Mouse (Mus musculus) myocyte (in vitro differentiated cells): ENCODE measurements at regions not wholly inside any gene's neighbourhood (a gene's known extent, or its start where the extent isn't known, plus 50 kb on each side); places are given as distances from the start of the nearest gene placed in this dataset.

Source experiments
- H3K27me3 ChIP-seq: one replicate; pipeline ENCODE4 v1.6.1; 2011; ENCODE audit not compliant: control insufficient read depth, insufficient read depth, insufficient read length
- H3K36me3 ChIP-seq: one replicate; pipeline ENCODE4 v1.6.1; 2011; ENCODE audit not compliant: control insufficient read depth, insufficient read depth
- H3K4me2 ChIP-seq: one replicate; pipeline ENCODE4 v1.6.1; 2011; ENCODE audit warnings: low read depth, control low read depth
- H3K4me3 ChIP-seq: one replicate; pipeline ENCODE4 v1.5.1; 2011; ENCODE audit warnings: mild to moderate bottlenecking, control low read depth, moderate library complexity
- H3K79me2 ChIP-seq: one replicate; pipeline ENCODE4 v1.6.1; 2011; ENCODE audit not compliant: control insufficient read depth, insufficient read depth
- H3ac ChIP-seq: one replicate; pipeline ENCODE4 v1.6.1; 2011; ENCODE audit not compliant: control insufficient read depth, insufficient read length
- CEBPB ChIP-seq: IDR thresholded peaks from 2 replicates; pipeline ENCODE4 v1.6.1; 2011; ENCODE audit warnings: mild to moderate bottlenecking, moderate library complexity; ENCODE audit not compliant: poor library complexity, insufficient read depth, severe bottlenecking
- E2F4 ChIP-seq: IDR thresholded peaks from one replicate; pipeline ENCODE4 v1.6.1; 2011; ENCODE audit warnings: mild to moderate bottlenecking, control low read depth, moderate library complexity; ENCODE audit not compliant: insufficient read depth
- MAX ChIP-seq: IDR thresholded peaks from one replicate; pipeline ENCODE4 v1.6.1; 2011; ENCODE audit warnings: low read depth, mild to moderate bottlenecking, control low read depth
- MYOD1 ChIP-seq, 3 experiments: IDR thresholded peaks; one replicate each; pipeline ENCODE4 v1.6.1; 2011; ENCODE audit warnings: control low read depth in 2 of 3, low read depth in 2 of 3, mild to moderate bottlenecking in 2 of 3, moderate library complexity in 1 of 3; ENCODE audit not compliant: insufficient read length in 2 of 3, control insufficient read depth in 1 of 3
- MYOG ChIP-seq, 3 experiments: IDR thresholded peaks; one replicate each; pipeline ENCODE4 v1.6.1; 2011; ENCODE audit warnings: control low read depth in 2 of 3, low read depth in 2 of 3, mild to moderate bottlenecking in 2 of 3; ENCODE audit not compliant: insufficient read length in 2 of 3, control insufficient read depth in 1 of 3, insufficient read depth in 1 of 3
- POLR2A ChIP-seq: IDR thresholded peaks from one replicate; pipeline ENCODE4 v1.6.1; 2011; ENCODE audit warnings: low read depth, mild to moderate bottlenecking, control low read depth, moderate library complexity; ENCODE audit not compliant: insufficient read length
- POLR2AphosphoS2 ChIP-seq: IDR thresholded peaks from one replicate; pipeline ENCODE4 v1.6.1; 2011; ENCODE audit warnings: low read depth, control low read depth; ENCODE audit not compliant: insufficient read length
- REST ChIP-seq: IDR thresholded peaks from one replicate; pipeline ENCODE4 v1.6.1; 2011; ENCODE audit warnings: mild to moderate bottlenecking, control low read depth, moderate library complexity; ENCODE audit not compliant: insufficient read depth, insufficient read length
- SRF ChIP-seq: IDR thresholded peaks from one replicate; pipeline ENCODE4 v1.6.1; 2011; ENCODE audit warnings: low read depth; ENCODE audit not compliant: control insufficient read depth, insufficient read length
- TCF12 ChIP-seq: IDR thresholded peaks from one replicate; pipeline ENCODE4 v1.6.1; 2011; ENCODE audit warnings: mild to moderate bottlenecking, control low read depth; ENCODE audit not compliant: poor library complexity, insufficient read depth, severe bottlenecking
- TCF3 ChIP-seq: IDR thresholded peaks from one replicate; pipeline ENCODE4 v1.6.1; 2011; ENCODE audit warnings: low read depth, control low read depth; ENCODE audit not compliant: insufficient read length
- USF1 ChIP-seq: IDR thresholded peaks from one replicate; pipeline ENCODE4 v1.6.1; 2011; ENCODE audit warnings: low read depth, mild to moderate bottlenecking, control low read depth, moderate library complexity

DNA sequence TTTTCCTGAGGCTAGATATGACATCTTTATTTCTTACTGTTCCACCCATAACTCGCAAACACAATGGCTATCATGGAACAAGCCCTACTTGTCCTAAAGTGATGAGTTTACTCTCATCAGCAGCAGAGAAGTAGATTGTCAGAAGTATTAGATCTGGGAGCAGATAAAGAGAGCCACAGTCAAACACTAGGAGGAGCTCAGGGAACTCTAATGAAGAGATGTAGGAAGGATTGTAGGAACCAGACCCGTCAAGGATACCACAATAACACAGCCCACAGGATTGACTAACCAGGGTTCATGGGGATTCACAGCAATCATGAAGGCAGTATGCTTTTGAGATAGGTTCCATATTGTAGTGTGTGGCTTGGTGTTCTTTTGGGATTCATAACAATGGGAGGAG lies 628.5 kb upstream of the 4930452B06Rik start:
- Histone ChIP-seq H3K36me3 (no peaks in the 10 kb centered on the region), H3K4me2 (no peak overlapping the region), H3K27me3 (no peaks in the 10 kb centered on the region), H3ac (no peak overlapping the region), H3K4me3 (no peak overlapping the region), H3K79me2 (no peaks in the 10 kb centered on the region)
- TF ChIP-seq POLR2A, result no peak
- TF ChIP-seq CEBPB, result no peak
- TF ChIP-seq REST, result no peak
- TF ChIP-seq POLR2AphosphoS2, result no peak
- no peak for TF ChIP-seq MYOG (IDR thresholded peaks at IDR 0.05; ENCODE audit: control insufficient read depth in 1 of 3, insufficient read depth in 1 of 3, insufficient read length in 2 of 3, low read depth in 2 of 3)
- no peak for TF ChIP-seq USF1
- TF ChIP-seq MYOD1 (IDR thresholded peaks at IDR 0.05; ENCODE audit: control insufficient read depth in 1 of 3, insufficient read length in 2 of 3, low read depth in 2 of 3), result no peak
- no peak for TF ChIP-seq TCF3
- no peak for TF ChIP-seq E2F4
- TF ChIP-seq SRF, result no peak
- TF ChIP-seq TCF12, result no peak
- no peak for TF ChIP-seq MAX

DNA sequence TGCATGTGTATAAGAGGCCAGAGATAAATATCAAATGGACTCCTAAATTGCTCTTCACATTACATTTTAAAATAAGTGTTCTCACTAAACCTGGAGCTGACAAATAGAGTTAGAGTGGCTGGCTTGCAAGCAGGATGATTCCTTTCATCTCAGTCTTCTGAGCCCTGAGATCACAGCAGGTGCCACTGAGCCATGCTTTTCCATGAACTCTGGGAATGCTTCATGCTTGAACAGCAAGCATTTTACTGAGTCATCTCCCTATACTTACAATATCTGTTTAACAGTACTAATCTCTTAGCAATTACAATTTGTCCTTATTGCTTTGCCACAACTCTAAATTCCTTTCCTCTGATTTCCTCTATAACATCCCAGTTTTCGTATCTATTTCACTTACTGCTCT lies 622.1 kb upstream of the 4930452B06Rik start:
- H3K79me2 ChIP-seq, result no peaks in the 10 kb centered on the region
- no peaks in the 10 kb centered on the region for H3K27me3 ChIP-seq
- TF ChIP-seq MYOD1 (IDR thresholded peaks at IDR 0.05; ENCODE audit: control insufficient read depth in 1 of 3, insufficient read length in 2 of 3, low read depth in 2 of 3), result no peak
- no peak for TF ChIP-seq TCF3
- TF ChIP-seq E2F4, result no peak
- TF ChIP-seq TCF12, result no peak
- no peak for TF ChIP-seq USF1
- TF ChIP-seq REST, result no peak
- TF ChIP-seq POLR2A, result no peak
- TF ChIP-seq CEBPB, result no peak
- TF ChIP-seq POLR2AphosphoS2, result no peak
- TF ChIP-seq MAX, result no peak
- no peak for TF ChIP-seq SRF
- no peak for TF ChIP-seq MYOG (IDR thresholded peaks at IDR 0.05; ENCODE audit: control insufficient read depth in 1 of 3, insufficient read depth in 1 of 3, insufficient read length in 2 of 3, low read depth in 2 of 3)
- H3K4me2 ChIP-seq, result no peak overlapping the region
- no peaks in the 10 kb centered on the region for H3K36me3 ChIP-seq
- no peak overlapping the region for H3ac ChIP-seq
- no peak overlapping the region for H3K4me3 ChIP-seq

- Histone ChIP-seq H3K4me2 (no peak overlapping the region), H3K27me3 (no peaks in the 10 kb centered on the region), H3ac (no peak overlapping the region), H3K79me2 (no peaks in the 10 kb centered on the region), H3K36me3 (no peaks in the 10 kb centered on the region), H3K4me3 (no peak overlapping the region)
- TF ChIP-seq MYOG (IDR thresholded peaks at IDR 0.05; ENCODE audit: control insufficient read depth in 1 of 3, insufficient read depth in 1 of 3, insufficient read length in 2 of 3, low read depth in 2 of 3) (no peak), MYOD1 (IDR thresholded peaks at IDR 0.05; ENCODE audit: control insufficient read depth in 1 of 3, insufficient read length in 2 of 3, low read depth in 2 of 3) (no peak), POLR2AphosphoS2 (no peak), MAX (no peak)
Measured at GRCm38 (mm10) chr14:9285606-9286002, 619.6 kb upstream of the 4930452B06Rik start.

GRCm38 (mm10) chr14:9284976-9285605 lies 619.1 kb upstream of the 4930452B06Rik start:
- H3K79me2 ChIP-seq, result no peaks in the 10 kb centered on the region
- H3ac ChIP-seq, result no peak overlapping the region
- no peaks in the 10 kb centered on the region for H3K36me3 ChIP-seq
- no peak for TF ChIP-seq MYOD1 (IDR thresholded peaks at IDR 0.05; ENCODE audit: control insufficient read depth in 1 of 3, insufficient read length in 2 of 3, low read depth in 2 of 3)
- TF ChIP-seq SRF, result no peak
- TF ChIP-seq POLR2A, result no peak
- no peak for TF ChIP-seq USF1
- TF ChIP-seq POLR2AphosphoS2, result no peak
- no peak for TF ChIP-seq TCF12
- no peak for TF ChIP-seq E2F4
- TF ChIP-seq TCF3, result no peak
- TF ChIP-seq CEBPB, result no peak
- TF ChIP-seq MAX, result no peak
- TF ChIP-seq MYOG (IDR thresholded peaks at IDR 0.05; ENCODE audit: control insufficient read depth in 1 of 3, insufficient read depth in 1 of 3, insufficient read length in 2 of 3, low read depth in 2 of 3), result no peak
- no peak for TF ChIP-seq REST
- H3K4me2 ChIP-seq, result peak overlapping the region; percentile 21
- H3K27me3 ChIP-seq, result no peaks in the 10 kb centered on the region
- no peak overlapping the region for H3K4me3 ChIP-seq
